Mouse (Mus musculus) left cerebral cortex, postnatal 25 days (tissue): Measurements from ENCODE around the gene Olfr994. TPM values are rescaled to one million over a fixed set of nuclear protein-coding genes. Genes with fewer than 3 reads are reported as not detected.

Source experiments
- DNase-seq, 2 experiments: peaks; one replicate each; pipeline ENCODE4 v3.0.0; 2022; ENCODE audit warnings: low spot score in 2 of 2, mixed read lengths in 1 of 2
- intact Hi-C: fragments of 180-260 bp; cut with DNase I; formaldehyde crosslinking; loops from one replicate; pipeline ENCODE4 v1.15.1; 2025
- total RNA-seq, 2 experiments: library from RNA; stranded (reverse); gene quantifications; 2 replicates each; pipeline ENCODE4 v1.2.3; 2021

Gene Olfr994
- total RNA-seq = not detected

DNA sequence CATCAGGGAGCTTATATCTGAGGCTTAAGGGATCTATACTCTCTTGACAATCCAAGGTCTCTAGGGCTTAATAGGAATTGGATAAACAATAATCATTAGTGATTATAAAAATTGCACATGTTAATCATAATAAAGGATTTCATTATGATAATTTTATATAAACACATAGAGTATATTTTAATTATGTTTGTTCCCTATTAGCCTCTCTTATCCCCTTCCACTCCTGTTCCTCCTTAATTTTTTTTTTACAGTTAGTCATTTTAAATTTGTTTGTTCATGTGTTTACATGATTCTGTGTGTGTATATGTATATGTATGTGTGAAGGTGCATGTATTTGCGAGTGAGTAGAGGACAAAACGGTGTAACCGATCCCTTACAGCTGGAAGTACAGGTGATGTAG is at the start of gene Olfr994:
Gene Olfr994, minus strand, starts transcription at position 101 of the 400 bp plus-strand sequence.
- intact Hi-C loops = no loop called here
- no peak for DNase-seq

- DNase-seq = no peak
- intact Hi-C loops = no loop called here
Observed at GRCm38 (mm10) chr2:85466801-85467325, 30.6 kb upstream of the Olfr994 start.

- intact Hi-C loops = no loop called here
- no peak for DNase-seq
Observed at GRCm38 (mm10) chr2:85443539-85443938, 7.3 kb upstream of the Olfr994 start, which contains the start of gene Olfr995. Olfr995 (minus strand) TSS chr2:85443639.

- intact Hi-C loops = no loop called here
- no peak for DNase-seq
Observed at GRCm38 (mm10) chr2:85442546-85442945, 6.3 kb upstream of the Olfr994 start.

- peak in 1 of 2 experiments; percentile 80 for DNase-seq
- intact Hi-C loops = loop anchor here (1.0 to 5.0 kb wide), 2 partner anchors 142 to 159 kb away; no protein-coding TSS in a partner anchor
Observed at GRCm38 (mm10) chr2:85425893-85426292, 10.4 kb downstream of the Olfr994 start.

- intact Hi-C loops = no loop called here
Observed at GRCm38 (mm10) chr2:85414777-85415176, 21.5 kb downstream of the Olfr994 start, which contains the start of gene Olfr993. Olfr993 (minus strand) TSS chr2:85414877.

DNA sequence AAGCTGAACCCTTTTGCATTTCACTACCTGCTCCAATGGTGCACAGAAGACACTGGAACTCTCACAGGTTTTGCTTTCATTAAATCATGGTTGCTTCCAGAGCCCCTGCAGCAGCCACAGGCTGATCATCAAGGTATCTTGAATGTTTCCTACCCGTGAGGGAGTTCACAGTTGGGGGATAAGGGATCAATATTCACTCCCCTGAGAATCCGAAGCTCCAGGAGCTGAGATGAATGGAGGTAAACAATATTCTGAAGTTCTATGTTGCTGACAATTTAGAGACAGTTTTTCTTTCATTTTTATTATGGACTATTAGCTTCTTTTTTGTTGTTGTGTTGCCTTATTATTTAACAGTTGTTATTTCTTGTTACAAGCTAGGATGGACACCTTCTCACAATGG is 26.9 kb downstream of the Olfr994 start, which contains the start of gene Olfr992:
Gene Olfr992, minus strand, starts transcription at position 101 of the 400 bp plus-strand sequence.
- intact Hi-C loops = no loop called here
- DNase-seq = no peak

More at GRCm38 (mm10) chr2:85414777-85415176, 21.5 kb downstream of the Olfr994 start, which contains the start of gene Olfr993:
- no peak for DNase-seq

Other genes starting within 250 kb of the Olfr994 start
- 10 to 100 TPM; 29.3 to 34.9 TPM for gene Lrrc55, start 239.3 kb downstream of the Olfr994 start, total RNA-seq
- gene Olfr987, start 97.1 kb downstream of the Olfr994 start, total RNA-seq = not detected
- not detected for gene Olfr988, start 73.2 kb downstream of the Olfr994 start, total RNA-seq
- not detected for gene Olfr992, start 27.0 kb downstream of the Olfr994 start, total RNA-seq
- gene Olfr993, start 21.6 kb downstream of the Olfr994 start, total RNA-seq = not detected
- not detected for gene Olfr995, start 7.2 kb upstream of the Olfr994 start, total RNA-seq
- gene 4833423E24Rik, start 82.6 kb upstream of the Olfr994 start, total RNA-seq = under 1 TPM in 1 of 2 experiments, not detected in 1; 0.30 TPM
- not detected for gene Olfr996, start 142.8 kb upstream of the Olfr994 start, total RNA-seq
- gene Olfr998, start 152.5 kb upstream of the Olfr994 start, total RNA-seq = not detected
- not detected for gene Olfr1000, start 175.5 kb upstream of the Olfr994 start, total RNA-seq
- gene Olfr1002, start 214.3 kb upstream of the Olfr994 start, total RNA-seq = not detected
- gene Olfr154, start 228.0 kb upstream of the Olfr994 start, total RNA-seq = not detected
- gene Olfr1006, start 242.3 kb upstream of the Olfr994 start, total RNA-seq = not detected